Mouse (Mus musculus): ENCODE measurements at regions not wholly inside any gene's neighbourhood (a gene's known extent, or its start where the extent isn't known, plus 50 kb on each side); places are given as distances from the start of the nearest gene placed in this dataset.

DNA sequence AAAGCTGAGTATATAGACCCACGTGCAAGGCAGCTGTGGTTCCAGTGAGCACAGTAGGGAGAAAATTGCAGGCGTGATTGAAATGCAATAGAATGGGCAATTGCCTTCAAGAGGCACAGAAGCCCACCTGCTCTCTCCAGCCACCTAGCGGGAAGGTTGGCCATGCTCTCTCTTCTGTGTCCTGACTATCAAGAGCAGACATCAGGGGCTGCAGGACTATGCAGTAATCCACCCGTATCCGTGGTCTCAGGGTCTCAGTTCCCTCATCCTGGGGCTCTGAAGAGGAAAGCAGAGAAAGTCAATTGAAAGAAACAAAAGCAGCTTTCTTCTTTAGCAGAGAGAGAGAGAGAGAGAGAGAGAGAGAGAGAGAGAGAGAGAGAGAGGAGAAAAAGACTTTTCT, 112.0 kb upstream of the Arglu1 start:
- Histone ChIP-seq H3K27ac (ENCODE audit: low read depth) (no peak overlapping the region), H3K27me3 (ENCODE audit: control insufficient read depth, insufficient read depth, low read length) (no peaks in the 10 kb centered on the region), H3K4me3 (ENCODE audit: low read depth, low read length) (no peak overlapping the region), H3K9ac (replicated peaks; ENCODE audit: low read depth, low read length) (no peak overlapping the region), H3K4me2 (ENCODE audit: low read depth, low read length) (no peak overlapping the region), H3K4me1 (ENCODE audit: control insufficient read depth, insufficient read depth) (0 out of 2 replicates have a peak, but pooled peaks cover 4% of the 10 kb centered on the region), H3K36me3 (replicated peaks; ENCODE audit: control insufficient read depth, insufficient read depth, low read length) (no peaks in the 10 kb centered on the region), H3K9me3 (replicated peaks; ENCODE audit: control insufficient read depth, low read length) (no peaks in the 10 kb centered on the region)
- no peak for DNase-seq (ENCODE audit: low spot score)
- TF ChIP-seq EP300 (IDR thresholded peaks at IDR 0.05; ENCODE audit: low read depth) (no peak), CTCF (IDR thresholded peaks at IDR 0.05; ENCODE audit: low read depth) (no peak)
- 57% methylated on average over 5 of the region's 5 CpGs for WGBS
- no peak for ATAC-seq (ENCODE audit: insufficient read depth, low read depth)

DNA sequence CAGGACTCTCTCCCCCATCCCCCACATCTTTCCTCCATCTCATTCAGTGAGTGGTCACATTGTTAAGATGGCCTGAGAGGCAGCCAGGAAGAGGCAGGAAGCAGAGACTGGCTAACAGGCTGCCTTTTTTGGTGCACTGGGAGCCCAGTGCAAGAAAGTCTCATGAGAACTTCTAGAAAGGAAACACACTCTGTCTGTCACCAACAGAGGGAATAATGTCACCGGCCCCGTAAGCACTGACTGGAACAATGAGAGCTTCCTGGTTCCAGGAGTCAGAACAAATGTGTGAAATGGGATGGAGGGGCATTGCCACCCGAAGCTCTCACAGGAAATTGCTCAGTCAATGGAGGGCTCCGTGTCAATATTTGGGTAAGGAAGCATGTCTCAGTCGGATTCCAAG, 111.3 kb upstream of the Arglu1 start:
- no peak overlapping the region for H3K27ac ChIP-seq (ENCODE audit: low read depth)
- no peak overlapping the region for H3K9ac ChIP-seq (replicated peaks; ENCODE audit: low read depth, low read length)
- no peak for TF ChIP-seq CTCF (IDR thresholded peaks at IDR 0.05; ENCODE audit: low read depth)
- TF ChIP-seq EP300 (IDR thresholded peaks at IDR 0.05; ENCODE audit: low read depth): no peak
- H3K9me3 ChIP-seq (replicated peaks; ENCODE audit: control insufficient read depth, low read length): no peaks in the 10 kb centered on the region
- no peak overlapping the region for H3K4me3 ChIP-seq (ENCODE audit: low read depth, low read length)
- H3K36me3 ChIP-seq (replicated peaks; ENCODE audit: control insufficient read depth, insufficient read depth, low read length): no peaks in the 10 kb centered on the region
- DNase-seq (ENCODE audit: low spot score) (peak; percentile 13), ATAC-seq (ENCODE audit: insufficient read depth, low read depth) (0 out of 2 replicates have a peak, but pooled peaks have one; percentile 44)
- no peak overlapping the region for H3K4me2 ChIP-seq (ENCODE audit: low read depth, low read length)
- H3K27me3 ChIP-seq (ENCODE audit: control insufficient read depth, insufficient read depth, low read length): no peaks in the 10 kb centered on the region
- H3K4me1 ChIP-seq (ENCODE audit: control insufficient read depth, insufficient read depth): 0 out of 2 replicates have a peak, but pooled peaks cover 4% of the 10 kb centered on the region
- 47% methylated on average over 5 of the region's 5 CpGs for WGBS

DNA sequence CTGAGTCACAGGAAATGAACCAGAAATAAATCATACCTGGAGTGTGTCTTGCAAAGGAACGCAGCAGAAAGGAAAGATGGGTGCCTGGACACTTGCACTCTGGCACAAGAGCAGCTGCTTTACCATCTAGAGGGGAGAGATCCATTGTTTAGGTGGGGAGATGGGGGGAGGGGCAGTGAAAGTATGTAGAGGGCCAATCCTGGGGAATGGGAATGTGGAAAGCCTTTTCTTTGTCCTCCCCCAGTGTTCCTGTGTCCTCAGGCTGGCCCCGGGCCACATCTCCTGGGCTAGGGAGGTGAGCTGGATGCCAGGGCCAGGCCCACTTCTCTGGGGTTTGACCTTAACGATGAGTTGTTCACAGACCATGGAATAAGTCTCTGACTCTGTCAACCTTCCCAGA, 107.2 kb upstream of the Arglu1 start:
- no peak for DNase-seq (ENCODE audit: low spot score)
- no peaks in the 10 kb centered on the region for H3K27me3 ChIP-seq (ENCODE audit: control insufficient read depth, insufficient read depth, low read length)
- no peaks in the 10 kb centered on the region for H3K9me3 ChIP-seq (replicated peaks; ENCODE audit: control insufficient read depth, low read length)
- H3K4me1 ChIP-seq (ENCODE audit: control insufficient read depth, insufficient read depth): 0 out of 2 replicates have a peak, but pooled peaks cover 4% of the 10 kb centered on the region
- H3K36me3 ChIP-seq (replicated peaks; ENCODE audit: control insufficient read depth, insufficient read depth, low read length): no peaks in the 10 kb centered on the region
- H3K4me3 ChIP-seq (ENCODE audit: low read depth, low read length): no peak overlapping the region
- no peak overlapping the region for H3K4me2 ChIP-seq (ENCODE audit: low read depth, low read length)
- H3K9ac ChIP-seq (replicated peaks; ENCODE audit: low read depth, low read length): no peak overlapping the region
- no peak overlapping the region for H3K27ac ChIP-seq (ENCODE audit: low read depth)
- ATAC-seq (ENCODE audit: insufficient read depth, low read depth): no peak; the same call in 1 of the 2 replicates
- TF ChIP-seq EP300 (IDR thresholded peaks at IDR 0.05; ENCODE audit: low read depth): no peak
- TF ChIP-seq CTCF (IDR thresholded peaks at IDR 0.05; ENCODE audit: low read depth): no peak
- 27% methylated on average over 3 of the region's 3 CpGs for WGBS

DNA sequence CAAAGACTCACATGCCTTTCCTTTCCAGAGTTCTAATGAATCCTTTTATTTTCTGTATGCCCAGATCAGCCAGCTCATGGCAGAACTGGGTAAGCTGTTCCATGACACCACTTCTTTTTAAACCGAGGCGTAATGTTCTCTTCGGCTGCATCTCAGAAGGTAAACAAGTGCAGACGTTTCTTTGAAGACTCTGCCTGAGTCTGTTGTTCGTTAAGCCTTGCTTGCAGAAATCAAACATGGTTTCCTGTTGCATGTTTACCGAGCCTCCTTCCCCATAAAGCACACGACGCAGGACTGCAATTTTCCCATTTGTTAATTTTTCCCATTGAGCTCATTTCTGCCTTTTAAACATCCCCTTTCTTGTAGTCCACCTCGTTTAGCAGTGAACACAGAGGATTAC, 106.6 kb upstream of the Arglu1 start:
- TF ChIP-seq CTCF (IDR thresholded peaks at IDR 0.05; ENCODE audit: low read depth) (no peak), EP300 (IDR thresholded peaks at IDR 0.05; ENCODE audit: low read depth) (no peak)
- WGBS: 51% methylated on average over 9 of the region's 9 CpGs
- ATAC-seq (ENCODE audit: insufficient read depth, low read depth) (no peak), DNase-seq (ENCODE audit: low spot score) (no peak)
- H3K9ac ChIP-seq (replicated peaks; ENCODE audit: low read depth, low read length): no peak overlapping the region
- 0 out of 2 replicates have a peak, but pooled peaks cover 4% of the 10 kb centered on the region for H3K4me1 ChIP-seq (ENCODE audit: control insufficient read depth, insufficient read depth)
- H3K9me3 ChIP-seq (replicated peaks; ENCODE audit: control insufficient read depth, low read length): no peaks in the 10 kb centered on the region
- no peak overlapping the region for H3K4me3 ChIP-seq (ENCODE audit: low read depth, low read length)
- H3K4me2 ChIP-seq (ENCODE audit: low read depth, low read length): no peak overlapping the region
- no peaks in the 10 kb centered on the region for H3K36me3 ChIP-seq (replicated peaks; ENCODE audit: control insufficient read depth, insufficient read depth, low read length)
- no peaks in the 10 kb centered on the region for H3K27me3 ChIP-seq (ENCODE audit: control insufficient read depth, insufficient read depth, low read length)
- no peak overlapping the region for H3K27ac ChIP-seq (ENCODE audit: low read depth)

DNA sequence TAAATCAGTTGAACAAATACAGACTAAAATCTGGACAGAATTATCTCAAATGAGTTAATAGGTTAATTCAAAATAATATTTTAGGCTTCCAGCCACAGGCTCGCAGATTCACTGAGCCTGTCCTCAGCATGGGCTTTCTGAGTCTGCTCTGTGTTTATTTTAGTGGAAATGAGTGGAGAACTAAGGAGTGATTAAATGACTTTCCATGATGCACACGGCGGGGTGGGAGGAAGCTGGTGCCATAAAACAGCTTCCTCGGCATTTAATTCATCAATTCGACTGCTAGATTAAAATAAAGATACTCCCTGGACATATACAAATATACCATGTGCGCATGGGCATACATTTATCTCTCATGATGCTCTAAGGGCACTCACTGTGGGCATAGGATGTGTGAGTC, 104.4 kb upstream of the Arglu1 start:
- H3K9ac ChIP-seq (replicated peaks; ENCODE audit: low read depth, low read length): no peak overlapping the region
- no peaks in the 10 kb centered on the region for H3K27me3 ChIP-seq (ENCODE audit: control insufficient read depth, insufficient read depth, low read length)
- H3K27ac ChIP-seq (ENCODE audit: low read depth): no peak overlapping the region
- ATAC-seq (ENCODE audit: insufficient read depth, low read depth) (no peak), DNase-seq (ENCODE audit: low spot score) (no peak)
- no peak overlapping the region for H3K4me3 ChIP-seq (ENCODE audit: low read depth, low read length)
- 61% methylated on average over 6 of the region's 6 CpGs for WGBS
- no peaks in the 10 kb centered on the region for H3K36me3 ChIP-seq (replicated peaks; ENCODE audit: control insufficient read depth, insufficient read depth, low read length)
- no peaks in the 10 kb centered on the region for H3K9me3 ChIP-seq (replicated peaks; ENCODE audit: control insufficient read depth, low read length)
- no peak for TF ChIP-seq CTCF (IDR thresholded peaks at IDR 0.05; ENCODE audit: low read depth)
- H3K4me1 ChIP-seq (ENCODE audit: control insufficient read depth, insufficient read depth): 0 out of 2 replicates have a peak, but pooled peaks cover 4% of the 10 kb centered on the region
- no peak overlapping the region for H3K4me2 ChIP-seq (ENCODE audit: low read depth, low read length)

DNA sequence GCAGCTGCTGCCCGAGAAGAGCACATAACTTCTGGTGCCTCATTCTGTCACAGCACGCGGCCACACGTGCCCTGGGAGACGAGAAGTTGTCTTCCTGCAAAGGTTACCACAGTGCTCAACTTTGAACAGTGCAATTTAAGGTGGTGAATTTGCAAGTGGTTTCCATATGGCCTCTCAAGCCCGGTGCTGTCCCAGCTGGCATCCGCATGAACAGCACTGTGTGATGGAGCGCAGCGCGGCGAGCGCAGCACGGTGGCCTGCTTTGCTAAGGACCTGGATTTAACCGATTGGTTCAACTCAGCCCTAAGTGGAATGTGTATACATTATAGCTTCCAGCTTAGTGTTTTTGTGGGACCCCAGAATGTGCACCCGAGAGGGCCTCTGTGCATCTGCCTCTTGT, 89.6 kb upstream of the Arglu1 start:
- TF ChIP-seq EP300 (IDR thresholded peaks at IDR 0.05; ENCODE audit: low read depth) (no peak), CTCF (IDR thresholded peaks at IDR 0.05; ENCODE audit: low read depth) (no peak)
- no peaks in the 10 kb centered on the region for H3K27me3 ChIP-seq (ENCODE audit: control insufficient read depth, insufficient read depth, low read length)
- WGBS: 88% methylated on average over 15 of the region's 15 CpGs
- H3K4me1 ChIP-seq (ENCODE audit: control insufficient read depth, insufficient read depth): no peaks in the 10 kb centered on the region
- H3K4me2 ChIP-seq (ENCODE audit: low read depth, low read length): no peak overlapping the region
- no peak overlapping the region for H3K27ac ChIP-seq (ENCODE audit: low read depth)
- DNase-seq (ENCODE audit: low spot score) (no peak), ATAC-seq (ENCODE audit: insufficient read depth, low read depth) (no peak)
- H3K4me3 ChIP-seq (ENCODE audit: low read depth, low read length): no peak overlapping the region
- no peaks in the 10 kb centered on the region for H3K36me3 ChIP-seq (replicated peaks; ENCODE audit: control insufficient read depth, insufficient read depth, low read length)
- H3K9me3 ChIP-seq (replicated peaks; ENCODE audit: control insufficient read depth, low read length): no peaks in the 10 kb centered on the region
- H3K9ac ChIP-seq (replicated peaks; ENCODE audit: low read depth, low read length): no peak overlapping the region
